Mouse (Mus musculus) kidney, embryonic 14.5 days (tissue): ENCODE measurements around the gene Adat3. TPM values are rescaled to one million over a fixed set of nuclear protein-coding genes. Genes with fewer than 3 reads are reported as not detected.
"Not testable (repeated sequence)": the region's sequence is repeated elsewhere in the genome, so short reads cannot be mapped to it uniquely, and the experiment has no call there.

Experiments
- ATAC-seq: fragments of 200-750 bp; cut with Nextera tagmentation; 2 replicates; pipeline ENCODE4 v1.8.0; 2017; ENCODE audit warnings: moderate number of reproducible peaks, mild to moderate bottlenecking, moderate TSS enrichment, moderate library complexity; ENCODE audit not compliant: low FRiP score, low TSS enrichment
- H3K27ac ChIP-seq: fragments of 300-500 bp; sonication (generic); 2 replicates; pipeline ENCODE4 v1.5.1; 2014; ENCODE audit warnings: low read depth, mild to moderate bottlenecking, low read length, moderate library complexity, mixed read lengths
- H3K27me3 ChIP-seq: fragments of 300-500 bp; sonication (generic); 2 replicates; pipeline ENCODE4 v1.6.1; 2014; ENCODE audit warnings: mild to moderate bottlenecking, low read length; ENCODE audit not compliant: control insufficient read depth, insufficient read depth
- H3K36me3 ChIP-seq: fragments of 300-500 bp; sonication (generic); 2 replicates; pipeline ENCODE4 v1.6.1; 2014; ENCODE audit warnings: low read length, mixed read lengths; ENCODE audit not compliant: control insufficient read depth, insufficient read depth
- H3K4me1 ChIP-seq: fragments of 300-500 bp; sonication (generic); 2 replicates; pipeline ENCODE4 v1.6.1; 2014; ENCODE audit warnings: low read length, mixed read lengths; ENCODE audit not compliant: control insufficient read depth, insufficient read depth
- H3K4me2 ChIP-seq: fragments of 300-500 bp; sonication (generic); replicated peaks from 2 replicates; pipeline ENCODE4 v1.6.1; 2014; ENCODE audit warnings: low read depth, mild to moderate bottlenecking, low read length
- H3K4me3 ChIP-seq: fragments of 300-500 bp; sonication (generic); 2 replicates; pipeline ENCODE4 v1.5.1; 2014; ENCODE audit warnings: mild to moderate bottlenecking, low read length
- H3K9ac ChIP-seq: fragments of 300-500 bp; sonication (generic); 2 replicates; pipeline ENCODE4 v1.6.1; 2014; ENCODE audit warnings: low read depth, mild to moderate bottlenecking, low read length, moderate library complexity
- H3K9me3 ChIP-seq: fragments of 300-500 bp; sonication (generic); 2 replicates; pipeline ENCODE4 v1.6.1; 2016; ENCODE audit warnings: low read length; ENCODE audit not compliant: control insufficient read depth
- WGBS: fragments of 180-500 bp; shearing (Covaris S2); extraction: QIAGEN DNeasy Blood & Tissue Kit; methylation state at CpG from one replicate; pipeline ENCODE4 v1.1.7; 2014; 5-methylcytosine and 5-hydroxymethylcytosine counted together
- polyA plus RNA-seq: library from polyadenylated mRNA; unstranded; fragments of >200 nt; fragmentation: Nextera tagmentation; extraction: Ambion mirVana; gene quantifications from 2 replicates; pipeline ENCODE4 v1.2.1, GENCODE M21; 2014

The Adat3 gene
- polyA plus RNA-seq, 1 experiment from 2014 or later = 8.8 TPM

DNA sequence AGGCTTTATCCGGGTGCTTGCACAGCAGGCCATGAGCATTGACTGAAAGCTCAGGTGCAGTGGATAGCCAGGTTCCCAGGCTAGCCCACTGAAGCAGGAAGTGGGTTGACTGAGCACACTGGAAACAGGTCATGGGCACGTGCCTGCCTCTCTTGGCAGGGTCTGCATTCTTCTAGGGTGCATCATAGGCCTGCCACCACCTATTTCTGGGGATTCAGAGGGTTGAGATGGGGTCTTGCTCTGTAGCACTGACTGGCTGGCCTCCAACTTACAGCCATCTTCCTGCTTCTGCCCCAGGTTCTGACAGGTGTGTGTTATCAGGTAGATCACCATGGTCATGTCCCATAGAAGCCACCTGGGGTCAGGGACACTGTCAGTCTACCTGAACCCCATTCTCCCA is 2.3 kb downstream of the Adat3 start:
- H3K27me3 ChIP-seq = no peaks in the 10 kb centered on the region
- H3K4me3 ChIP-seq = no peak overlapping the region
- no peak overlapping the region for H3K9ac ChIP-seq
- H3K9me3 ChIP-seq = no peaks in the 10 kb centered on the region
- ATAC-seq = no peak
- H3K36me3 ChIP-seq = peaks cover 34% of the 10 kb centered on the region
- 87% methylated on average over 2 of the region's 2 CpGs for WGBS
- H3K4me2 ChIP-seq = no peak overlapping the region
- H3K27ac ChIP-seq = no peak overlapping the region
- peaks cover 11% of the 10 kb centered on the region for H3K4me1 ChIP-seq

DNA sequence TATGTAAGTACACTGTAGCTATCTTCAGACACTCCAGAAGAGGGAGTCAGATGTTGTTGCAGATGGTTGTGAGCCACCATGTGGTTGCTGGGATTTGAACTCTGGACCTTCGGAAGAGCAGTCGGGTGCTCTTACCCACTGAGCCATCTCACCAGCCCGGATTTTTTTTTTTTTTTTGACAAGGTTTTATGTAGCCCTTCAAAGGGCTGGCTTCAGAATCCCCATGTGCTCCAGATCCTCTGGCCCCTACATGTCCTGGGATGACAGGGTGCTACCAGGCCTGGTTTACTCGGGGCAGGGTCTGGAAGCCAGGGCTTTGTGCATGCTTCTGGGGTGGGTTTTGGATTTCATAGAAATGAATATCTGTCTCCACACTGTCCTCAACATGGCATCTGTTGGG is 3.0 kb downstream of the Adat3 start, which contains the start of gene Gm49322:
Gene Gm49322, plus strand, starts transcription at position 301 of the 400 bp plus-strand sequence.
- 79% methylated on average over 1 of the region's 4 CpGs for WGBS
- not testable (repeated sequence) for H3K27ac ChIP-seq, H3K9ac ChIP-seq, ATAC-seq, H3K4me2 ChIP-seq, H3K4me3 ChIP-seq, H3K9me3 ChIP-seq, H3K27me3 ChIP-seq
- Histone ChIP-seq H3K36me3 (peaks cover 34% of the 10 kb centered on the region), H3K4me1 (peaks cover 11% of the 10 kb centered on the region)

DNA sequence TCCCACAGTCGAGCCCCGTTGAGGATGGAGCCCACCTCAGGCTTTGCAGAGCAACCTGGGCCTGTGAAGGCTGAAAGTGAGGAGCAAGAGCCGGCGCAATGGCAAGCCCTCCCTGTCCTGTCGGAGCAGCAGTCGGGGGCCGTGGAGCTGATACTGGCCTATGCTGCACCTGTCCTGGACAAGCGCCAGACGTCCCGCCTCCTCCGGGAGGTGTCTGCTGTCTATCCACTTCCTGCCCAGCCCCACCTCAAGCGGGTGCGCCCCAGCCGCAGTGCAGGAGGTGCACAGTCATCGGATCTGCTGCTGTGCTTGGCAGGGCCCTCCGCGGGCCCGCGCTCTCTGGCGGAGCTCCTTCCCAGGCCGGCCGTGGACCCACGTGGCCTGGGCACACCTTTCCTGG is 3.6 kb downstream of the Adat3 start:
- no peaks in the 10 kb centered on the region for H3K9me3 ChIP-seq
- H3K4me1 ChIP-seq = peaks cover 11% of the 10 kb centered on the region
- WGBS = 92% methylated on average over 23 of the region's 23 CpGs
- H3K27ac ChIP-seq = no peak overlapping the region
- H3K27me3 ChIP-seq = no peaks in the 10 kb centered on the region
- no peak overlapping the region for H3K4me2 ChIP-seq
- H3K9ac ChIP-seq = no peak overlapping the region
- ATAC-seq = no peak
- peaks cover 34% of the 10 kb centered on the region for H3K36me3 ChIP-seq
- no peak overlapping the region for H3K4me3 ChIP-seq

DNA sequence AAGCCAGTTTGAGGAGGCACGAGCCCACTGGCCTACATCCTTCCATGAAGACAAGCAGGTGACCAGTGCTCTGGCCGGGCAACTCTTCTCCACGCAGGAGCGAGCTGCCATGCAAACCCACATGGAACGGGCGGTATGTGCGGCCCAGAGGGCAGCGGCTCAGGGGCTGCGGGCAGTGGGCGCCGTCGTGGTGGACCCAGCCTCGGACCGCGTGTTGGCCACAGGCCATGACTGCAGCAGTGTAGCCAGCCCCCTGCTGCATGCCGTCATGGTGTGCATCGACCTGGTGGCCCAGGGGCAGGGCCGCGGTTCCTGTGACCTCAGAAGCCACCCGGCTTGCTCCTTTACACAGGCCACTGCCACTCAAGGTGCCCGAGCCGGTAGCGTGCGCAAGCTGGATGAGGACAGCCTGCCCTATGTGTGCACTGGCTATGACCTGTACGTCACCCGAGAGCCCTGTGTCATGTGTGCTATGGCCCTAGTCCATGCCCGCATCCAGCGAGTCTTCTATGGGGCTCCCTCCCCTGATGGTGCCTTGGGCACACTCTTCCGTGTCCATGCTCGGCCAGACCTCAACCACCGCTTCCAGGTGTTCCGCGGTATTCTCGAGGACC is 4.2 kb downstream of the Adat3 start:
- WGBS = 95% methylated on average over 34 of the region's 34 CpGs
- Histone ChIP-seq H3K4me1 (peaks cover 11% of the 10 kb centered on the region), H3K9ac (no peak overlapping the region), H3K27ac (no peak overlapping the region), H3K4me2 (no peak overlapping the region), H3K4me3 (no peak overlapping the region), H3K27me3 (no peaks in the 10 kb centered on the region), H3K36me3 (peaks cover 34% of the 10 kb centered on the region), H3K9me3 (no peaks in the 10 kb centered on the region)
- no peak for ATAC-seq

DNA sequence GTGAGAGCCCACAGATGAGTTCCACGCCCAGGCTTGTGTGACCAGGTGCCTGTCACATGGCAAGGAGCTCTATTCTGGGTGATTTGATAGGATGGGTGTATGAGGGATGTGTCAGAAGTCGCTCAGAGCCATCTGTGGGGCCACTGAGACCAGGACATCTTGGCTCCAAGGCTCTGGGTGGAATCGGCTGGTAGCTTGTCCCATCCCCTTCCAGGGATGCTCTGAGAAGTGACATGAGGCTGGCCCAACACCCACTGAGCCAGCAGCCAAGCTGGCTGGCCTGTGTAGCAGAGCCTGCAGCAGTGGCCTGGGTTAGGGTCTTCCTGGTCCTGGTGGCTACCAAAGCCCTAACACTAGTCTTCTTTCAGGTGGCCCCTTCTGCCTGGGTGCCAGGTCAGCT is 5.8 kb downstream of the Adat3 start:
- H3K36me3 ChIP-seq = peaks cover 47% of the 10 kb centered on the region
- H3K9ac ChIP-seq = no peak overlapping the region
- H3K27me3 ChIP-seq = no peaks in the 10 kb centered on the region
- H3K4me3 ChIP-seq = no peak overlapping the region
- H3K4me2 ChIP-seq = no peak overlapping the region
- no peak overlapping the region for H3K27ac ChIP-seq
- H3K4me1 ChIP-seq = peaks cover 10% of the 10 kb centered on the region
- no peaks in the 10 kb centered on the region for H3K9me3 ChIP-seq
- ATAC-seq = no peak
- 91% methylated on average over 3 of the region's 3 CpGs for WGBS

DNA sequence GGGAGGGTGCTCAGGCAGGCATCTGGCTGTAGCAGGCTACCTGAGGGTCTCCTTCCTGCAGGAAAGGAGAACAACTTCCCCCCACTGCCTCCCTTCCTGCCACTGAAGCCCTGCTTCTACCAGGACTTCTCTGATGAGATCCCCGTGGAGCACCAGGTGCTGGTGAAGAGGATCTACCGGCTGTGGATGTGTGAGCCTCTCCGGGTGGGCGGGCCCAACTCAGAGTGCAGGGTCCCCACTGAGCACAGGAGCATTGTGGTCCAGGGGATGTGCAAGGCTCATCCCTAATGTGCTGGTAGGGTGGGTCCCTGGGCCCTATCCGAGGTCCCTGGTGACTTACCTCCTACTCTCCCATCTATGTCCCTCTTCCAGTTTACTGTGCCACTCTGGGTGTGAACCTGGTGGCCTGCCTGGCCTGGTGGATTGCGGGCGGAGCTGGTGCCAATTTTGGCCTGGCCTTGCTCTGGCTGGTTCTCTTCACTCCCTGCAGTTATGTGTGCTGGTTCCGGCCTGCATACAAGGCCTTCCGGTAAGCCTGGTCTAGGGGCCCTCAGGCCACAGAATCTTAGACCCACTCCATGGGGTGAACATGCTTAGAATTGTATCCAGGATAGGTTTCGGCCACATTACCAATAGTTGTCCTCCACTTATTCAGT is 6.7 kb downstream of the Adat3 start:
- Histone ChIP-seq H3K4me1 (0 out of 2 replicates have a peak, but pooled peaks cover 2% of the 10 kb centered on the region), H3K9me3 (no peaks in the 10 kb centered on the region), H3K4me2 (no peak overlapping the region), H3K4me3 (no peak overlapping the region), H3K27ac (no peak overlapping the region), H3K36me3 (peaks cover 55% of the 10 kb centered on the region), H3K9ac (no peak overlapping the region), H3K27me3 (no peaks in the 10 kb centered on the region)
- 90% methylated on average over 10 of the region's 10 CpGs for WGBS
- no peak for ATAC-seq

DNA sequence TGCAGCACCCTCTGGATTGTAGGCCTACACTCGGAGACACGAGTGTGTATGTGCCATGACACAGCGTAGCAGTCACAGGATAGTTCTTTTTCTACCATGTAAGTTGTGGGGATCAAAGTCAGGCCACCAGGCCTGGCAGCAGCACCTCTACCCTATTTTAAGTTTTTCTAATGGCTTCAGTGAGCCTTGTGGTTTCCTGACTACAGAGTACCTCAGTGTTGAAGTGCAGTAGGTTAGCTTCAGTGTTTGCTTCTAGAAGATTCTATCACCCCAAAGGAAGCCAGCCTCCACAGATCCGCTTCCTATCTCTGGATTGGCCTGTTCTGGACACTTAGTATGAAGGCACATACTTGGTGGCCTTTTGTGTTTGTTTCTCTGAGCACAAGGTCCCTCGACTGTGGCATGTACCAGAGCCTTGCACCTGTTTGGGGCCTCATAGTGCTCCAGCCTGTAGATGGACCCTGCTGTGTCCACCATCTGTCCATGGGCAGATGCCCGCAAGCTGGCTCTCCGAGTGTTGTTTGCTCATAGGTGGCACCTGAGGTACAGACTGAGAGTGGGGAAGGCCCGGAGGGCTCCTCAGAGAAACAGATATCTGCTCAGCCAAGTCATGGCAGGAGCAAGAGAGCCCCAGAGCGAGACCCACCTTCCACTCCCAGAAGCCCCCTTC is 7.6 kb downstream of the Adat3 start:
- H3K4me3 ChIP-seq = no peak overlapping the region
- WGBS = 92% methylated on average over 9 of the region's 9 CpGs
- ATAC-seq = no peak
- H3K4me2 ChIP-seq = no peak overlapping the region
- no peak overlapping the region for H3K27ac ChIP-seq
- 0 out of 2 replicates have a peak, but pooled peaks cover under 1% of the 10 kb centered on the region for H3K4me1 ChIP-seq
- H3K36me3 ChIP-seq = peaks cover 64% of the 10 kb centered on the region
- H3K27me3 ChIP-seq = no peaks in the 10 kb centered on the region
- no peak overlapping the region for H3K9ac ChIP-seq
- no peaks in the 10 kb centered on the region for H3K9me3 ChIP-seq

DNA sequence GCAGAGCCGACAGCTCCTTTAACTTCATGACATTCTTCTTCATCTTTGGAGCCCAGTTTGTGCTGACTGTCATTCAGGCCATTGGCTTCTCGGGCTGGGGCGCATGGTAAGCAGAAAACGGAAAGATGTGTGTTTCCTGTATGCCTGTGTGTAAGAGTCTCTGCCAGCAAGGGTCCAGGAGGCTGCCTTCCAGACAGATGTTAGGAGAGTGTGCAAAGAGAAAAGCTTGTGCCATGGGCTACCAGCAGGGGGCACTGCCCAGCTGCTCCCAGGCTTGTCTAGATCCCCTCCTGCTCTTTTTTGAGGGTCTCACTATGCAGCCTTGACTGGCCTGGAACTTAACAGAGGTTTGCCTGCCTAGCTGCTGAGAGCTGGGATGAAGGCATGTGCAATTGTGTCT is 8.3 kb downstream of the Adat3 start:
- no peak overlapping the region for H3K4me2 ChIP-seq
- peaks cover 71% of the 10 kb centered on the region for H3K36me3 ChIP-seq
- no peaks in the 10 kb centered on the region for H3K4me1 ChIP-seq
- no peak overlapping the region for H3K27ac ChIP-seq
- ATAC-seq = no peak
- H3K9me3 ChIP-seq = no peaks in the 10 kb centered on the region
- 76% methylated on average over 4 of the region's 4 CpGs for WGBS
- no peaks in the 10 kb centered on the region for H3K27me3 ChIP-seq
- no peak overlapping the region for H3K9ac ChIP-seq
- no peak overlapping the region for H3K4me3 ChIP-seq

DNA sequence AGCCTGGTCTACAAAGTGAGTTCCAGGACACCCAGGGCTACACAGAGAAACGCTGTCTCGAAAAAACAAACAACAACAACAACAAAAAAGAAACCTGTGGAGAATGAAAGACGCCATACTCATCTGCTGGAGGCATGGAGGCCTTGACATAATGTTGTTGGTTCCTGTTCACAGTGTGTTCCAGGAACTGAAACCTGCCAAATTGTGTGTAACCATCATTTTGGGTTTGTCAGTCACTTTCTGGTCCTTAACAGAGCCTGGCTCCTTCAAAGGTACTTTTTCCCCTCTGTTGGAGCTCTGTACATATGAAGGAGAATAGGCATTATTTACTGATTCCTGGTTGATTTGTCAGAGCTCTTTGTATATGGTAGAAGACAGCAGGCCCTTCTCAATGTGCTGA is 9.2 kb downstream of the Adat3 start:
- no peak for ATAC-seq
- H3K4me3 ChIP-seq = no peak overlapping the region
- WGBS = 94% methylated on average over 3 of the region's 3 CpGs
- peaks cover 67% of the 10 kb centered on the region for H3K36me3 ChIP-seq
- no peak overlapping the region for H3K9ac ChIP-seq
- no peaks in the 10 kb centered on the region for H3K4me1 ChIP-seq
- no peaks in the 10 kb centered on the region for H3K9me3 ChIP-seq
- H3K4me2 ChIP-seq = no peak overlapping the region
- H3K27me3 ChIP-seq = no peaks in the 10 kb centered on the region
- no peak overlapping the region for H3K27ac ChIP-seq
